In the genomic region with DNA sequence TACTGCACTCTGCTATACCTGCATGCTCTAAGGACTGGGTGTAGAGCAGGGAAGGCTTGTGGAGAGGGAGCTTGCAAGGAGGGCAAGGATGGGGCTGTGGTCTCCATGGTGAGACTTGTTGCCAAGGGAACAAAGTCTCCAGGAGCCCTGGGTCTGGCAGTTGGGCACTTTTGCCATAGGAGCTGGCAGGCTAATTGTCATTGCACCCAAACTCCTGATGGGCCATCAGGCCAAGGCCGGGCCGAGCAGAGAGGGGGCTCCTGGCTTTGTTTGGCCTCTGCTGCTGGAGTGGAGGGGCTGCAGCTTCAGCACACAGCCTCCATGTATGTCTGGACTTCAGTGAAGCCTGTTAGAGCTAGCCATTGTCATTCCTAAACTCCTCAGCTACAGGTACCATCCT, we compare ENCODE assay signal across 16 mouse cellular contexts. TPM values are rescaled to one million over a fixed set of nuclear protein-coding genes. Genes with fewer than 3 reads are reported as not detected.
"Had no signal": no experiment of that assay in that cellular context is flagged by ENCODE, and none has a peak within 500 bp of the region (broad histone marks: within the 10 kb centered on the region; RNA-seq: fewer than 3 reads in every experiment).

No protein-coding gene starts in this region.

- H3K9me3 ChIP-seq: limb, embryonic 15.5 days; liver, embryonic 12.5 days; midbrain, embryonic 12.5 days had no signal

- H3K4me3 ChIP-seq: limb, embryonic 15.5 days; liver, embryonic 12.5 days; midbrain, embryonic 12.5 days had no signal

- ATAC-seq: liver, embryonic 12.5 days had no signal

- H3K9ac ChIP-seq: limb, embryonic 15.5 days; liver, embryonic 12.5 days; lung, embryonic 14.5 days; midbrain, embryonic 12.5 days had no signal

- H3K27me3 ChIP-seq: limb, embryonic 15.5 days had no signal

- DNase-seq: kidney, postnatal 14 days; lung, embryonic 14.5 days; lung, postnatal 10 days; lung, postnatal 4 days; right cerebral cortex, postnatal 14 days; thymus, adult 18-20 months; thymus, postnatal 14 days had no signal

- H3K27ac ChIP-seq: limb, embryonic 15.5 days; liver, embryonic 12.5 days; midbrain, embryonic 12.5 days had no signal

- H3K4me2 ChIP-seq: limb, embryonic 15.5 days; liver, embryonic 12.5 days; lung, embryonic 14.5 days; midbrain, embryonic 12.5 days had no signal

- H3K36me3 ChIP-seq: limb, embryonic 15.5 days; liver, embryonic 12.5 days; midbrain, embryonic 12.5 days had no signal

RNA-seq across cellular contexts. Expression of gene Nr5a1, which starts 6.3 kb away (rescaled TPM):
- total RNA-seq: layer of hippocampus, postnatal 14 days; left cerebral cortex, adult 18-20 months; left cerebral cortex, postnatal 14 days; megakaryocyte, adult 5-6 weeks had no signal
- polyA plus RNA-seq: limb, embryonic 11.5 days; liver, embryonic 12.5 days; neural tube, embryonic 14.5 days had no signal
